Mouse (Mus musculus) megakaryocyte, embryonic 14.5 days (primary cell): ENCODE measurements around the gene Pde2a.

Experiments used
- FLI1 ChIP-seq: IDR thresholded peaks from 2 replicates; pipeline ENCODE4 v1.6.1; 2012; ENCODE audit warnings: low read length, inconsistent platforms, mixed read lengths
- GATA1 ChIP-seq: IDR thresholded peaks from 3 replicates; pipeline ENCODE4 v1.6.1; 2012; ENCODE audit warnings: mixed read lengths, low read length, inconsistent platforms, borderline replicate concordance

DNA sequence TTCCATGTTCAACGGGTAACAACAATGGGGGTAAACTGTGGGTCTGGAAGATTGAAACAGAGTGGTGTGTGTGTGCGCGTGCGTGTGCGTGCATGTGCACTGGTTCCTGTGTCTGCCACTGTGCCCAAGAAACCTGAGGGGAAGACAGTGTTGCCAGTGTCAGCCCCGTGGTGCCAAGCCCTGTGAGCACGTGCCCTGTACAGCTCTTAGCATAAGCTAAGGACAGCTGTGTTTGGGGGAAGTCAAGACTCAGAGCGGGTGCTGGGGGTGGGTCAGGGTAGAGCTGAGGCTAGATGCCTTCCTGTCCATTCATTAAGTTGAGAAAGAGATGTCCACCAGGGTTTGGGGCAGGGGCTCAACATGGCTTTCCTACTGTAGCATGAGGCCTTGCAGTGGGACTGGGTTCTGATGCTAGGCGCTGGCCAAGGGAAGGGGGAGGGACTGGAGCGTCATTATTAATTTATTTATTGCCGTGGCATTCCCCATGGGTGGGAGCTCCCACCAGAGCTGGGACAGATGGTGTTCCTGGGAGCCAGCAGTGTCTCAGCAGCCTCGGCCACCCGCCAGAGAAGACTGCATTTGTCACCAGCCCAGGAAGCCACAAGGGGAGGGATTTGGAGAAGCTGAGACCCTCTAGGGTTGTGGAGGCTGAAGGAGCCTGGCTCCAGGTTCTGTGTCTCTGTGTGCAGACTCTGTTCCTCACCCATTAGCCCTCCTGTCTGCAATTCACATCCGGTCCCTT is 41.0 kb downstream of the Pde2a start:
- no peak for TF ChIP-seq GATA1
- TF ChIP-seq FLI1 = no peak
